Mouse (Mus musculus) small intestine, adult 2 months (tissue): ENCODE data around the gene Tex13c2. TPM values are rescaled to one million over a fixed set of nuclear protein-coding genes. Genes with fewer than 3 reads are reported as not detected.

Experiments used
- H3K27ac ChIP-seq: fragments of 200-500 bp; 2 replicates; pipeline ENCODE4 v1.5.1; 2012; ENCODE audit warnings: low read depth, low read length, control low read depth, inconsistent platforms; ENCODE audit not compliant: insufficient read depth
- H3K27me3 ChIP-seq: fragments of 200-500 bp; 2 replicates; pipeline ENCODE4 v1.6.1; 2012; ENCODE audit warnings: mild to moderate bottlenecking, moderate library complexity, low read length, inconsistent platforms; ENCODE audit not compliant: control insufficient read depth, insufficient read depth
- H3K36me3 ChIP-seq: fragments of 200-500 bp; 2 replicates; pipeline ENCODE4 v1.6.1; 2012; ENCODE audit warnings: mild to moderate bottlenecking, low read length, control low read depth, inconsistent platforms; ENCODE audit not compliant: control insufficient read depth, insufficient read depth
- H3K4me1 ChIP-seq: fragments of 200-500 bp; 2 replicates; pipeline ENCODE4 v1.6.1; 2012; ENCODE audit warnings: low read length, inconsistent platforms, mixed read lengths; ENCODE audit not compliant: control insufficient read depth, insufficient read depth, insufficient read length
- H3K4me3 ChIP-seq: fragments of 200-500 bp; 2 replicates; pipeline ENCODE4 v1.5.1; 2012; ENCODE audit warnings: low read depth, mild to moderate bottlenecking, control low read depth, inconsistent platforms, low read length, moderate library complexity
- CTCF ChIP-seq: fragments of 200-500 bp; IDR thresholded peaks from 2 replicates; pipeline ENCODE4 v1.5.1; 2012; ENCODE audit warnings: low read depth, mild to moderate bottlenecking, control low read depth, inconsistent platforms, low read length, moderate library complexity, mixed read lengths; ENCODE audit not compliant: insufficient replicate concordance, insufficient read length; ENCODE audit errors: extremely low read depth
- POLR2A ChIP-seq: fragments of 200-500 bp; IDR thresholded peaks from 2 replicates; pipeline ENCODE4 v1.6.1; 2012; ENCODE audit warnings: low read depth, mild to moderate bottlenecking, control low read depth, inconsistent platforms, low read length, moderate library complexity
- WGBS: fragments of 180-500 bp; shearing (Covaris S2); methylation state at CpG from one replicate; pipeline ENCODE4 v1.1.7; 2018; 5-methylcytosine and 5-hydroxymethylcytosine counted together
- polyA plus RNA-seq: library from polyadenylated mRNA; depleted of rRNA; stranded (reverse); fragments of >200 nt; gene quantifications from 2 replicates; pipeline ENCODE4 v1.2.3, GENCODE M21; 2012; rRNA removed

The Tex13c2 gene
- not detected in 2 replicates for polyA plus RNA-seq

GRCm38 (mm10) chrX:42489446-42489845 lies at the start of gene Tex13c2:
TSS of gene Tex13c2 (plus strand) at chrX:42489691.
- H3K36me3 ChIP-seq = no peaks in the 10 kb centered on the region
- WGBS = 91% methylated on average over 16 of the region's 16 CpGs

GRCm38 (mm10) chrX:42450305-42450704 lies 39.2 kb upstream of the Tex13c2 start:
- WGBS = 67% methylated on average over 1 of the region's 1 CpGs

More at GRCm38 (mm10) chrX:42489446-42489845, at the start of gene Tex13c2:
- TF ChIP-seq POLR2A (no peak), CTCF (no peak)
- H3K4me1 ChIP-seq = no peaks in the 10 kb centered on the region
- H3K27me3 ChIP-seq = no peaks in the 10 kb centered on the region
- no peak within 1 kb of the TSS for H3K4me3 ChIP-seq
- no peak within 1 kb of the TSS for H3K27ac ChIP-seq

GRCm38 (mm10) chrX:42453001-42453400 lies 36.5 kb upstream of the Tex13c2 start:
- TF ChIP-seq CTCF (no peak), POLR2A (no peak)
- Histone ChIP-seq H3K4me1 (no peaks in the 10 kb centered on the region), H3K36me3 (no peaks in the 10 kb centered on the region), H3K27me3 (no peaks in the 10 kb centered on the region), H3K4me3 (no peak overlapping the region), H3K27ac (no peak overlapping the region)
- WGBS = 78% methylated on average over 1 of the region's 1 CpGs

More at GRCm38 (mm10) chrX:42450305-42450704, 39.2 kb upstream of the Tex13c2 start:
- TF ChIP-seq POLR2A = no peak
- no peak for TF ChIP-seq CTCF
- H3K4me1 ChIP-seq = no peaks in the 10 kb centered on the region
- H3K4me3 ChIP-seq = no peak overlapping the region
- no peak overlapping the region for H3K27ac ChIP-seq
- no peaks in the 10 kb centered on the region for H3K27me3 ChIP-seq
- no peaks in the 10 kb centered on the region for H3K36me3 ChIP-seq

GRCm38 (mm10) chrX:42454533-42454932 lies 35.0 kb upstream of the Tex13c2 start:
- H3K4me3 ChIP-seq = no peak overlapping the region
- WGBS = 74% methylated on average over 7 of the region's 7 CpGs
- H3K27ac ChIP-seq = no peak overlapping the region
- H3K27me3 ChIP-seq = no peaks in the 10 kb centered on the region
- H3K4me1 ChIP-seq = no peaks in the 10 kb centered on the region
- TF ChIP-seq CTCF (no peak), POLR2A (no peak)
- no peaks in the 10 kb centered on the region for H3K36me3 ChIP-seq

GRCm38 (mm10) chrX:42490336-42490735 lies 845 bp downstream of the Tex13c2 start:
- WGBS = 89% methylated on average over 8 of the region's 8 CpGs
- H3K4me3 ChIP-seq = no peak overlapping the region
- no peaks in the 10 kb centered on the region for H3K4me1 ChIP-seq
- H3K27ac ChIP-seq = no peak overlapping the region
- H3K27me3 ChIP-seq = no peaks in the 10 kb centered on the region
- H3K36me3 ChIP-seq = no peaks in the 10 kb centered on the region
- TF ChIP-seq CTCF (no peak), POLR2A (no peak)

- H3K4me3 ChIP-seq = no peak overlapping the region
- no peaks in the 10 kb centered on the region for H3K36me3 ChIP-seq
- no peak for TF ChIP-seq CTCF
- no peak for TF ChIP-seq POLR2A
- H3K4me1 ChIP-seq = no peaks in the 10 kb centered on the region
- H3K27me3 ChIP-seq = no peaks in the 10 kb centered on the region
- no peak overlapping the region for H3K27ac ChIP-seq
These were observed 11.0 kb downstream of the Tex13c2 start for GRCm38 (mm10) chrX:42500538-42500937.

GRCm38 (mm10) chrX:42502291-42503043 lies 13.0 kb downstream of the Tex13c2 start, which contains the start of gene Sh2d1a:
TSS of gene Sh2d1a (plus strand) at chrX:42502453.
- H3K4me1 ChIP-seq = no peaks in the 10 kb centered on the region
- no peaks in the 10 kb centered on the region for H3K27me3 ChIP-seq
- H3K27ac ChIP-seq = no peak within 1 kb of the TSS
- TF ChIP-seq CTCF = no peak
- no peak for TF ChIP-seq POLR2A
- 68% methylated on average over 13 of the region's 13 CpGs for WGBS
- no peaks in the 10 kb centered on the region for H3K36me3 ChIP-seq
- peak within 1 kb of the TSS; percentile 33 for H3K4me3 ChIP-seq
